Mouse (Mus musculus): ENCODE results near the gene Ost4. TPM values are rescaled to one million over a fixed set of nuclear protein-coding genes. Genes with fewer than 3 reads are reported as not detected.

Ost4 gene
- total and polyA plus RNA-seq, 3 experiments: 220 to 478 (median 321) TPM

GRCm38 (mm10) chr5:30952551-30952950 is 45.0 kb upstream of the Ost4 start:
- no peak overlapping the region for H3K4me3 ChIP-seq (ENCODE audit: control insufficient read depth in 1 of 2, insufficient read depth in 1 of 2, low read depth in 2 of 2, low read length in 2 of 2)
- no peak for DNase-seq (ENCODE audit: low read depth, low spot score)
- H3K27me3 ChIP-seq (ENCODE audit: control insufficient read depth in 1 of 2, insufficient read depth in 2 of 2, low read length in 2 of 2): no peaks in the 10 kb centered on the region
- H3K9ac ChIP-seq (ENCODE audit: control insufficient read depth, low read depth, low read length, poor library complexity, severe bottlenecking): no peak overlapping the region
- H3K79me2 ChIP-seq (ENCODE audit: control insufficient read depth, insufficient read depth, low read length, poor library complexity): peaks cover 3% of the 10 kb centered on the region; the same call in 1 of the 2 replicates
- no peak overlapping the region for H3K27ac ChIP-seq (ENCODE audit: control insufficient read depth, low read depth, low read length)
- peaks cover 3 to 7% of the 10 kb centered on the region in 2 experiments; a peak in 3 of 4 replicates for H3K36me3 ChIP-seq (ENCODE audit: control insufficient read depth in 1 of 2, insufficient read depth in 2 of 2, low read length in 2 of 2)
- peaks cover 2 to 14% of the 10 kb centered on the region in 2 experiments; a peak in 3 of 4 replicates for H3K4me1 ChIP-seq (ENCODE audit: control insufficient read depth in 1 of 2, insufficient read depth in 2 of 2, low read length in 2 of 2)
- peak in 1 of 2 experiments; percentile 42; a peak in 2 of 4 replicates for TF ChIP-seq POLR2A (IDR thresholded peaks at IDR 0.05; ENCODE audit: control insufficient read depth in 1 of 2, insufficient read depth in 1 of 2, low read depth in 1 of 2, low read length in 2 of 2, poor library complexity in 1 of 2)
- no peak for TF ChIP-seq UBTF (IDR thresholded peaks at IDR 0.05; ENCODE audit: borderline replicate concordance, insufficient read depth, low read depth, low read length)
- peak; percentile 61; the same call in 1 of the 2 replicates for TF ChIP-seq ZMIZ1 (IDR thresholded peaks at IDR 0.05; ENCODE audit: low read depth, low read length)
- TF ChIP-seq ZC3H11A (IDR thresholded peaks at IDR 0.05; ENCODE audit: low read depth, low read length): no peak
- no peak for TF ChIP-seq MAFK (IDR thresholded peaks at IDR 0.05; ENCODE audit: borderline replicate concordance, low read depth, low read length)
- no peak for TF ChIP-seq SMC3 (IDR thresholded peaks at IDR 0.05; ENCODE audit: low read depth, low read length)
- no peaks in the 10 kb centered on the region for H3K9me3 ChIP-seq (replicated peaks; ENCODE audit: insufficient read depth, low read length)

GRCm38 (mm10) chr5:30951706-30952105 is 44.1 kb upstream of the Ost4 start:
- H3K27ac ChIP-seq (ENCODE audit: control insufficient read depth, low read depth, low read length): no peak overlapping the region
- TF ChIP-seq RCOR1 (IDR thresholded peaks at IDR 0.05; ENCODE audit: low read depth, low read length) (no peak), BHLHE40 (IDR thresholded peaks at IDR 0.05; ENCODE audit: borderline replicate concordance, low read depth, low read length) (no peak), POLR2AphosphoS5 (IDR thresholded peaks at IDR 0.05; ENCODE audit: borderline replicate concordance, low read depth, low read length) (no peak; the same call in 1 of the 2 replicates), NRF1 (IDR thresholded peaks at IDR 0.05; ENCODE audit: insufficient read depth, low read depth, low read length, poor library complexity, severe bottlenecking) (no peak), HCFC1 (IDR thresholded peaks at IDR 0.05; ENCODE audit: low read depth, low read length) (no peak), CHD1 (IDR thresholded peaks at IDR 0.05; ENCODE audit: low read depth, low read length) (no peak), NELFE (IDR thresholded peaks at IDR 0.05; ENCODE audit: low read depth, low read length) (no peak), RAD21 (IDR thresholded peaks at IDR 0.05; ENCODE audit: low read depth, low read length) (no peak), USF1 (IDR thresholded peaks at IDR 0.05; ENCODE audit: low read depth, low read length) (no peak), UBTF (IDR thresholded peaks at IDR 0.05; ENCODE audit: borderline replicate concordance, insufficient read depth, low read depth, low read length) (no peak), EP300 (IDR thresholded peaks at IDR 0.05; ENCODE audit: low read depth in 1 of 2, low read length in 2 of 2) (no peak), ZC3H11A (IDR thresholded peaks at IDR 0.05; ENCODE audit: low read depth, low read length) (no peak), MYB (IDR thresholded peaks at IDR 0.05; ENCODE audit: low read depth, low read length) (no peak), ZNF384 (IDR thresholded peaks at IDR 0.05; ENCODE audit: low read depth, low read length) (no peak), SMC3 (IDR thresholded peaks at IDR 0.05; ENCODE audit: low read depth, low read length) (no peak)
- H3K36me3 ChIP-seq (ENCODE audit: control insufficient read depth in 1 of 2, insufficient read depth in 2 of 2, low read length in 2 of 2): peaks cover 0 to 7% of the 10 kb centered on the region in 2 experiments; a peak in 2 of 4 replicates
- peaks cover 2 to 14% of the 10 kb centered on the region in 2 experiments; a peak in 3 of 4 replicates for H3K4me1 ChIP-seq (ENCODE audit: control insufficient read depth in 1 of 2, insufficient read depth in 2 of 2, low read length in 2 of 2)
- peaks cover 3% of the 10 kb centered on the region; the same call in 1 of the 2 replicates for H3K79me2 ChIP-seq (ENCODE audit: control insufficient read depth, insufficient read depth, low read length, poor library complexity)
- no peak overlapping the region for H3K9ac ChIP-seq (ENCODE audit: control insufficient read depth, low read depth, low read length, poor library complexity, severe bottlenecking)
- no peak overlapping the region for H3K4me3 ChIP-seq (ENCODE audit: control insufficient read depth in 1 of 2, insufficient read depth in 1 of 2, low read depth in 2 of 2, low read length in 2 of 2)
- H3K9me3 ChIP-seq (replicated peaks; ENCODE audit: insufficient read depth, low read length): no peaks in the 10 kb centered on the region
- DNase-seq (ENCODE audit: low read depth, low spot score): no peak
- no peaks in the 10 kb centered on the region for H3K27me3 ChIP-seq (ENCODE audit: control insufficient read depth in 1 of 2, insufficient read depth in 2 of 2, low read length in 2 of 2)
